Mouse (Mus musculus): Measurements from ENCODE around the gene Ednra.

GRCm38 (mm10) chr8:77750407-77750806, 26.1 kb upstream of the Ednra start:
- TF ChIP-seq POLR2A (IDR thresholded peaks at IDR 0.05; ENCODE audit: borderline replicate concordance, control insufficient read depth, low read depth, low read length) (no peak), CTCF (IDR thresholded peaks at IDR 0.05; ENCODE audit: control insufficient read depth, insufficient read depth, low read length) (no peak)
